Mouse (Mus musculus): Measurements from ENCODE around the gene Evx2. TPM values are rescaled to one million over a fixed set of nuclear protein-coding genes. Genes with fewer than 3 reads are reported as not detected.
A peak's percentile ranks its signal among the peaks of the same experiment; 100 is the strongest.

Gene Evx2
- polyA plus RNA-seq, 1 experiment from 2014 or later = 0.17 TPM

DNA sequence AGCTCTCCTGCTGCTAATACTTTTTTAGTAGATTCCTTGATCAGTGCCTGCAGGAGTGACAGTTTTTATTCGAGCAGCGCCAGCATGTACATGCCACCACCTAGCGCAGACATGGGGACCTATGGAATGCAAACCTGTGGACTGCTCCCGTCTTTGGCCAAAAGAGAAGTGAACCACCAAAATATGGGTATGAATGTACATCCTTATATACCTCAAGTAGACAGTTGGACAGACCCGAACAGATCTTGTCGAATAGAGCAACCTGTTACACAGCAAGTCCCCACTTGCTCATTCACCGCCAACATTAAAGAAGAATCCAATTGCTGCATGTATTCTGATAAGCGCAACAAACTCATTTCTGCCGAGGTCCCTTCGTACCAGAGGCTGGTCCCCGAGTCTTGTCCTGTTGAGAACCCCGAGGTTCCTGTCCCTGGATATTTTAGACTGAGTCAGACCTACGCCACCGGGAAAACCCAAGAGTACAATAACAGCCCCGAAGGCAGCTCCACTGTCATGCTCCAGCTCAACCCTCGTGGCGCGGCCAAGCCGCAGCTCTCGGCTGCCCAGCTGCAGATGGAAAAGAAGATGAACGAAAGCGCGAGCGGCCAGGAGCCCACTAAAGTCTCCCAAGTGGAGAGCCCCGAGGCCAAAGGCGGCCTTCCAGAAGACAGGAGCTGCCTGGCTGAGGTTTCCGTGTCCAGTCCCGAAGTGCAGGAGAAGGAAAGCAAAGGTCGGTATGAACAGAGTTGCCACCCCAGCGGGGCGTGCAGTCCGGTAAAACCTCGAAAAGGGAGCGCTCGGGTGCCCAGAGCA lies 32.8 kb upstream of the Evx2 start:
- Histone ChIP-seq H3K4me1 (peaks cover 8% of the 10 kb centered on the region), H3K27me3 (ENCODE audit: low read depth, poor library complexity, severe bottlenecking) (peaks cover 100% of the 10 kb centered on the region), H3K4me3 (no peak overlapping the region), H3K9me3 (replicated peaks) (no peaks in the 10 kb centered on the region), H3K27ac (replicated peaks) (no peak overlapping the region), H3K36me3 (no peaks in the 10 kb centered on the region)
- WGBS = 5% methylated on average over 35 of the region's 35 CpGs
- DNase-seq (ENCODE audit: low spot score) = no peak

DNA sequence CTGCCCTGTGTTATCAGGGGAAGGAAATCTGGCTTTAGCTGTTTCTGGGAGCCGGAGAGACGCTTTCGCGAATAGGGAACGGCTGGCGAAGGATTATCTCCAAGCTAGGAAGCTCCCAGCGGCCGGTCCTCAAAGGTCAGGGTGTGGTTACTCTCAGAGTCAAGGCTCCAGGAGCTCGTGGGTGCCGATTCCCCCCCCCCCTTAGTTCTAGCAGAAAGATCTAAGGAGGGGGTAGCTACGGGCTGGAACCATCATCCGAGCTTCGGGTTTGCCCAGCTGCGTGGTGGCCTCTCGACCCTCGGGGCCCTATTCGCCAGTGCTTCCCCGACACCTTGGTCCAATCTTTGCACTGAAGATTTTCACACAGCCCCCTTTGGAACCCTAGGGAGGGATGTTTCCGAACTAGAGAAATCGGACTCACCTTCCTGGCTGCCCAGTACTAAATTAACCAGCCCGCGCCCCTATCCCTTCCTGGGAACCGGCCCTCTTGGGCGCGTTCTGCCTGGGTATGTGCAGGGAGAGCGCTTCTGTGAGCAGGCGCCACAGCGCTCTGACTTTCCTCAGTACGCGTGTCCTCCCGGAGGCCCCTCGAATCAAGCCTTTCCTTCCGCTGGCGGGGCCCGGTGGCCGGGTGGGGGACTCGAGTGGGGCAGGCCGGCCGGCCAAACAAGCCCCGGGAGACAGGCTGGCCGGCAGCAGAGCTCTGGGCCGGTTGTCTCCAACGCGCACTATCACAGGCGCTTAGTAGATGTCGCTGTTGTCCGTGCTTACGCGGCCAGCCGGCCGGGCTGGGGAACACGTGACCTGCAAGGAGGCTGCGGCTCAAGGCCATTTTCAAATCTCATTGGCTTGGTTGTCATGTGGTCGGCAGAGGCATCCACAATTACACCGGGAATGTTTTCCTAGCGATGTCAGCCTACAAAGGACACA lies 31.9 kb upstream of the Evx2 start, which contains the start of gene Hoxd10:
Gene Hoxd10, plus strand, starts transcription at position 903 of the 930 bp plus-strand sequence.
- Histone ChIP-seq H3K27ac (replicated peaks) (no peak within 1 kb of the TSS), H3K36me3 (no peaks in the 10 kb centered on the region), H3K4me3 (peak within 1 kb of the TSS; percentile 36; the same call in 1 of the 2 replicates), H3K9me3 (replicated peaks) (no peaks in the 10 kb centered on the region), H3K27me3 (ENCODE audit: low read depth, poor library complexity, severe bottlenecking) (peaks cover 100% of the 10 kb centered on the region), H3K4me1 (peaks cover 8% of the 10 kb centered on the region)
- peak; percentile 88 for DNase-seq (ENCODE audit: low spot score)
- WGBS = under 1% methylated on average over 56 of the region's 56 CpGs

DNA sequence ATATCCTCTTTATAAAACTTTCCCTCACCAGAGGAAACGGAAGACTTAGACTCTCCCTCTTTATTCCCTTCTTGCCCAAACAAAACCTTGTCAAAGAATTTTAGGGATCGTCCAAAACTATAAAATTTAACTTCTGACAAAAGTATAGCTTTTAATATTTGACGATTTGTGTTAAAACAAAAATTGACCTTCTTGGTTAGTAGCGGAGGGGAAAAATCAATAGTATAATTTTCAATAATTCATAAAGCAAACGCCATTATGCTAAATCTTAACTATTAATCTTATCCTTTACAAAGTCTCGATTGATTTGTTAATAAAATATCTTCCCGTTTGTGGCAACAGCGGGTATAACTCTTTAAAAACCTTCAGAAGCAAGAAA lies 31.0 kb upstream of the Evx2 start:
- H3K4me1 ChIP-seq = peaks cover 8% of the 10 kb centered on the region
- H3K27ac ChIP-seq (replicated peaks) = no peak overlapping the region
- no peak overlapping the region for H3K4me3 ChIP-seq
- H3K36me3 ChIP-seq = no peaks in the 10 kb centered on the region
- 9% methylated on average over 8 of the region's 8 CpGs for WGBS
- peaks cover 100% of the 10 kb centered on the region for H3K27me3 ChIP-seq (ENCODE audit: low read depth, poor library complexity, severe bottlenecking)
- no peaks in the 10 kb centered on the region for H3K9me3 ChIP-seq (replicated peaks)
- no peak for DNase-seq (ENCODE audit: low spot score)

DNA sequence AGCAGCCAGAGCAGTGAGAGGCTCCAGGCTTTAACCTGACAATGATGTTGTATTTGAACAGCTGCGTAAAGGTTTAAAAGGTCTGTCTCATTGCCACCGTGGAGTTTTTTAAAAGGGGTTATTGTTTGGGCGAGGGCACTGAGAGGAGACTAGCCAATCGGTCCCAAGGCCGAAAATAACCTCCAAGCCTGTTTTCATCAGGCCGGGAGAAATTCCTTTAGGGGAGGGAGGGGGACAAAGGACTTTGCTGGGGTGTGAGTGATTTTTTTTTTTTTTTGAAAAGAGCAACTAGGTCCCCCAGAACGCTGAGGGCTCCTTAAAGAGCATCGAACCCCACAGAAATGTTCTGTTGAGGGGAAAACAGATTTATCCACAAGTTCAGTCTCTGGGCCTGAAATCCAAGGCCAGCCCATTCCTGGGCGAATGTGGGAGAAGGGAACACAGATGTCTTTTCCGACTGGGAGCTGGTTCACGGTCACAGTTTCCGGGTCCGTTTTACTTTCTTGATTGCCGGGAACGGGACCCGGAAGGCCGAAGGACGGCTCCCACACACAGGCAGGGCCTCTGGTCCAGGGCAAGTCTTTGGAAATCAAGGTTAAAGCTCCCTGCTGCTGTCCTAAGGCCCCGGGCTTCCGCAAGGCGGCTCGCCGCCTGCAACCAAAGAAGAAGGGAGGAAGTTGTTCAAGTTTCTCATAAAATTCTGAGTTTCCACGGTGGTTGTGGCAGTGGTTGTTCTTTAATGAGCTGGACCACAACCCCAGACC lies 30.4 kb upstream of the Evx2 start:
- Histone ChIP-seq H3K4me3 (no peak overlapping the region), H3K4me1 (peaks cover 8% of the 10 kb centered on the region), H3K27me3 (ENCODE audit: low read depth, poor library complexity, severe bottlenecking) (peaks cover 100% of the 10 kb centered on the region), H3K36me3 (no peaks in the 10 kb centered on the region), H3K27ac (replicated peaks) (no peak overlapping the region), H3K9me3 (replicated peaks) (no peaks in the 10 kb centered on the region)
- no peak for DNase-seq (ENCODE audit: low spot score)
- 1% methylated on average over 24 of the region's 24 CpGs for WGBS

DNA sequence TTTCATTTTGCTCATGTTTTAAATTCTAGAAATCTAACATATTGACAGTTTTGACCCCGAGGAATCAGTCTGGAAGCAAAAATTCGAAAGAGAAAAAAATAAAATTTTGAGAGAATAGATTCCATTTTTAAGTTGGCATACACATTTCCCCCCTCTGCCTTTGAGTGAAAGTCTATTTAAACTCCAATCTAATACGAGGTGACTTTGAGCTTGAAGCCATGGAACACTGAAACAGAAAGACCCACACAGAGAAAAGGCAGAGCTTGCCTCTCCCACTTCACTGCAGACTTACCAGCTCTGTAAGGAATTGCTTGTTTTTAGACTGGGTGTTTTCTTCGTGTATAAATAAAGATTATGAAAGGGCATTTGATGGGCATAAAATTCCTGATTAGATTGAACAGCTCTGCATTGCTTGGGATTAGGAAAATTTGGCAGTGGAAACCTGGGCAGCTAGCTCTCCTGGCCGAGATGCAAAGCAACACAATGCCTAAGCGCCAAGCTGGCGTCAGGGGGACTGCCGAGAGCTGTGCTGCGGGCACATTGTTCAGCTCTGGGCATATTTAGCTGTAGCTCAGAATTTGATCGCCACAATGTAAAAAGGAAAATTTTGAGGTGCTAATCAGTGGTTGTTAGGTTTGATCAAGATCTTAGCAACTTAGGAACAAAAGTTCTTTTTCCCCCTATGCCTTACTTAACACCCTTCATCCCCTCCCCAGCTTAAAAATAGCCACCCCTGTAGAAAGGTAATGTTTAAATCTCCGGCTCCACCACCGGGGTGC lies 29.6 kb upstream of the Evx2 start:
- DNase-seq (ENCODE audit: low spot score) = no peak

DNA sequence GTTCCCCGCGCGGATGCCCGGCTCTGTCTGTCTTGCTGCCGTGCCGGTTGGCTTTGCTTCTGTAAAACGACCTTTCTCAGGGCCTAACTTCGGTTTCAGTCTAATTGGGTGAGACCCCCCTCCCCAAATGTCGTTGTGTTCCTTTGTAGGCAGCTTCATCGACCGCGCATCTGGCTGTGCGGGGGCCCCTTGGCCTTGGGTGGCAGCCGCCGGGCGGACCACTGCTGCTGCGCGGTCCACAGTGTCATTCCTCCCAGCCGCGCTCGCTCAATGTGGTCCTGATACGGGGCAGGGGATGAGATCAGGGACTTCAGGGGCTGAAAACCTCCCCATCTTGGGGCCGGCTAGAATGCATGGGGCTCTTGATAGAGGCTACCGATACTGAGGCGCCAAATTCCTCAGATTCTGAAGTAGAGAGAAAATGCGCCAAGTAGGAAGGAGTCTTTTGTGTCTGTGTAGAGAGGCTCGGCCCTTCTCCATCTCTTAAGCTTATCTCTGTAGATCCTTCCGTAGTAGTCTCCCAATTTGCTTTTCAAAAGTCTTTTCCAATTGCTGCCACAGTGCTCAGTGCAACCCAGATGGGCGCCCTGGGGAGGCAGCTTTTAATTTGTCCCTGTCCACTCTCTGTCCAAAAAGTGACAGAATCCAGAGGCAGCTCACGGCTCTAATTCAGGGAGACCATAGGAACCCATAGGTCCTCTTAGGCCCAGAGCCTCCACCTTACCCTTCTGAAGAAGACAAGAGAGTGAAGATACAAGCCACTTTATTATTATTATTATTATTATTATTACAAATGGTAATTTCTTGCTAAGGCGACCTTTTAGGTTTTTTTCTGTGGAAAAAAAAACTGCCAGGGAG lies 28.6 kb upstream of the Evx2 start:
- Histone ChIP-seq H3K36me3 (no peaks in the 10 kb centered on the region), H3K27me3 (ENCODE audit: low read depth, poor library complexity, severe bottlenecking) (peaks cover 100% of the 10 kb centered on the region), H3K9me3 (replicated peaks) (no peaks in the 10 kb centered on the region), H3K4me3 (no peak overlapping the region), H3K4me1 (peaks cover 9% of the 10 kb centered on the region), H3K27ac (replicated peaks) (no peak overlapping the region)
- no peak for DNase-seq (ENCODE audit: low spot score)
- WGBS = under 1% methylated on average over 31 of the region's 31 CpGs

More for the DNA sequence above, 29.6 kb upstream of the Evx2 start:
- Histone ChIP-seq H3K27me3 (ENCODE audit: low read depth, poor library complexity, severe bottlenecking) (peaks cover 100% of the 10 kb centered on the region), H3K4me1 (peaks cover 8% of the 10 kb centered on the region), H3K36me3 (no peaks in the 10 kb centered on the region), H3K4me3 (no peak overlapping the region), H3K27ac (replicated peaks) (no peak overlapping the region), H3K9me3 (replicated peaks) (no peaks in the 10 kb centered on the region)
- WGBS = 5% methylated on average over 12 of the region's 12 CpGs

DNA sequence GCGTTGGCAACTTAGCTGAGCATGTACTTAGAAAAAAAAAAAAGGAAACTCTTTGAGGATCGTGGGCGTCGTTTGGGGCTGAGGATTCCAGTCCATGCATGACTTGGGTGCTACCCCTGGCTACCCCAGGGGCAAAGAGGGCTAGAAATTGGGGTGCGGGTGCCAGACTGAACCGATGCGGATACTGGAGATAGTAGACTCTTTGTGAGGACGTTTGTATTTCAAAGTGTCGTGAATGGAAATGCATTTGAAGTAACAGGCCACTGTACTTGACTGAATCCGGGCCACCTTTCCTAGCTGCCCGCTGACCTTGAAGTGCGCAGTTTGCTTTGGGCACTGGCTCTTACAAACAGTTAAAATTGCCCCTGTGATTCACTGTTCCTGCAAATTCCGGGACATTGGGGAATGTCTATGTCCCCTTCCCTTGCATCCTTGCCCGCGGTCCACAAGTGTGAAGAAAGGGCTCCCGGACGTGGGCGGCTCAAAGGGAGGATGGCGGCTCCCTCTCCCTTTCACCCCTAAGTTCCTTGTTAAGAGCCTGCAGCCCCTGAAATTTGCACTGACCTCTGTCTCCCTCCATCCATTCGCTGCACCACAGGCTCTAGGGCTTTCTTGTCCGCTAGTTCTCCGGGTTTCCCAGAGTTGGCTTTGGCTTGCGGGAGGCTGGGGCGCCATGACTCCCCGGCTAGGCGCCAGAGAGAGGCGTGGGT lies 27.8 kb upstream of the Evx2 start:
- no peak overlapping the region for H3K27ac ChIP-seq (replicated peaks)
- H3K9me3 ChIP-seq (replicated peaks) = no peaks in the 10 kb centered on the region
- DNase-seq (ENCODE audit: low spot score) = peak; percentile 49
- H3K4me1 ChIP-seq = peaks cover 17% of the 10 kb centered on the region
- H3K36me3 ChIP-seq = no peaks in the 10 kb centered on the region
- under 1% methylated on average over 27 of the region's 27 CpGs for WGBS
- no peak overlapping the region for H3K4me3 ChIP-seq
- peaks cover 100% of the 10 kb centered on the region for H3K27me3 ChIP-seq (ENCODE audit: low read depth, poor library complexity, severe bottlenecking)

DNA sequence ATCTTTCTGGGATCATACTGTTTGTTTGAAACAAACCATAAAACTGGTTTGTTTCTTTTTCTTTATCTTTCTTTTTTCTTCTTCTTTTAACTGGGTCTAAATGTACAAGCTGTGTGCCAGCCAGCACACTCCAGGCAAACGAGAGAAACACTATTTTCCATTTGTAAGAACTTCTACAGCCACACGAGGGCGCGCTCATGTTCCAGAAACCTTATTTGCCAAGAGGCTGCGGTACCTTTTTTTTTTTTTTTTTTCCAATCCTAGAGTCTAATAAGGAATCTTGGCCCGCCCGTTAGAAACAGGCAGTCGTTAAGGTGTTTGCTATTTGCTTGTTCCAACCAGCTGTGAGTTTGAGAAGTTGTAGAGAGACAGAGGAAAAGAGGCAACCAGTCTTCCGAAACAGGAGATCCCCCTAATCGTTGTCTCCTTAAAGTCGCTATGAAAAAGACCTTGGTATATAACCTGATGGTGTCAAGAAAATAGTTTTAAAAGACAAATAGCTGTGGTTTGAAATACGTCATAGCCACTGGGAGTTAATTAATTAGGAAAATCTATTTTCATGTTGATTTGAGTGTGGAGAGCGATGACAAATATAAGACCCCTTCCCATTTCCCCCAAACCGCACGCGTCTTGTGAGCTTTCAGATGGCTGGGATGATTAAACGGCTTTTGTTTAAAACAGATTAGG lies 27.1 kb upstream of the Evx2 start:
- no peaks in the 10 kb centered on the region for H3K9me3 ChIP-seq (replicated peaks)
- no peak overlapping the region for H3K27ac ChIP-seq (replicated peaks)
- H3K4me3 ChIP-seq = no peak overlapping the region
- peaks cover 100% of the 10 kb centered on the region for H3K27me3 ChIP-seq (ENCODE audit: low read depth, poor library complexity, severe bottlenecking)
- 7% methylated on average over 17 of the region's 17 CpGs for WGBS
- no peaks in the 10 kb centered on the region for H3K36me3 ChIP-seq
- DNase-seq (ENCODE audit: low spot score) = peak; percentile 72
- peaks cover 20% of the 10 kb centered on the region for H3K4me1 ChIP-seq

DNA sequence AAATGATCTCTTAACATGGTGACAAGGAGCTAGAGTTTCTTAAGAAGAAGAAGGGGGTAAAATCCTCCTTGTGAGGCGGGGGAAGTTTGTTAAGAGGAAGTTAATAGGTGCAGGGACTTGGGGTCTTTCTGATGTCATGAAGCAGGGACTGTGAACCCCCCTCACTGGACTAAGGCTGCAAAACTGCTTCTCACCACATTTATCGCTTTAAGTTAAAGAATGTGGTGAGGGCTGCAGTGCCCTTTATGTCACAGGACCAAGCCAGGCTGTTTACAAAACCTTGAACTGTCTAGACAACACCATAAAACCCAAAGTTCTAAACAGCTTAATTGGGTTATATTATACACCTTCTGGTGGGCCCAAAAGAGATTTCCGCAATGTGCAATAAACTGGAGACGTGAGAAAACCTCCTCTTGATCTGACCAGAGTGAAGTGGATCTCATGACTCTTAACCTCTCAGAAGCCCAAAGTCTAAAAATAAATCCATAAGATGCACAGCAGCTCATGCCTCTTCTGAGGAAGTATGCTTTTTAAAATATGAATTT lies 25.8 kb upstream of the Evx2 start:
- no peaks in the 10 kb centered on the region for H3K9me3 ChIP-seq (replicated peaks)
- 11% methylated on average over 4 of the region's 4 CpGs for WGBS
- H3K27me3 ChIP-seq (ENCODE audit: low read depth, poor library complexity, severe bottlenecking) = peaks cover 100% of the 10 kb centered on the region
- peak; percentile 23 for DNase-seq (ENCODE audit: low spot score)
- H3K4me3 ChIP-seq = no peak overlapping the region
- peaks cover 14% of the 10 kb centered on the region for H3K4me1 ChIP-seq
- H3K36me3 ChIP-seq = no peaks in the 10 kb centered on the region
- H3K27ac ChIP-seq (replicated peaks) = no peak overlapping the region

DNA sequence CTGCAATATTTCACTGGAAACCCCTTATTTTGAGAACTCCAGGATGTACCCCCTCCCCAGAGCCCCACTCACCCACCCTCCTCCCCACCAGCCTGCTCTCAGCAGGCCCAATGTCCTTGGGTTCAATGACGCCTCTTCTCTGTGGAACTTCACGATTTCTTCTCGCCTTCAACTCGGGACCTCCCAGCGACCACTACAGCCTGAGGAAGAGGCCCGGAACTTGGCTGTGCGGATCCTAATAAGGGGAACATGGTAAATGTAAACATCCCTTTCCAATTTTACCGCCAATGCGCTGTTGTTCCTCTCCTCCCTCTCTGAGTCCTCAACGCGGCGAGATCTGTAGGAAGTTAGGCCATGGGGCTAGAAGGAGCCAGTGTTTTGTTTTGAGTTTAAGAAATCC lies 24.7 kb upstream of the Evx2 start:
- Histone ChIP-seq H3K4me3 (no peak overlapping the region), H3K27me3 (ENCODE audit: low read depth, poor library complexity, severe bottlenecking) (peaks cover 100% of the 10 kb centered on the region), H3K4me1 (peaks cover 14% of the 10 kb centered on the region), H3K9me3 (replicated peaks) (no peaks in the 10 kb centered on the region), H3K36me3 (no peaks in the 10 kb centered on the region), H3K27ac (replicated peaks) (no peak overlapping the region)
- peak; percentile 40 for DNase-seq (ENCODE audit: low spot score)
- 2% methylated on average over 12 of the region's 12 CpGs for whole genome bisulfite sequencing

Measured in midbrain, embryonic 10.5 days (tissue).